Mouse (Mus musculus) fat pad, adult 2 months (tissue): Measurements from ENCODE around the gene Ablim1.

Experiments
- DNase-seq: peaks from one replicate; pipeline ENCODE4 v3.0.0-alpha.2; 2011; ENCODE audit warnings: low read depth, low spot score; ENCODE audit errors: extremely low read depth

The Ablim1 gene

GRCm38 (mm10) chr19:57131366-57131765, 183.4 kb downstream of the Ablim1 start:
- DNase-seq, result no peak

GRCm38 (mm10) chr19:57130591-57130990, 184.1 kb downstream of the Ablim1 start:
- no peak for DNase-seq

GRCm38 (mm10) chr19:57129729-57130128, 185.0 kb downstream of the Ablim1 start:
- DNase-seq, result no peak

- DNase-seq, result no peak
Observed at GRCm38 (mm10) chr19:57128037-57128436, 186.7 kb downstream of the Ablim1 start.

GRCm38 (mm10) chr19:57127523-57127922, 187.2 kb downstream of the Ablim1 start:
- DNase-seq, result no peak

GRCm38 (mm10) chr19:57126950-57127349, 187.8 kb downstream of the Ablim1 start:
- no peak for DNase-seq

GRCm38 (mm10) chr19:57124906-57125305, 189.8 kb downstream of the Ablim1 start:
- no peak for DNase-seq

- no peak for DNase-seq
Observed at GRCm38 (mm10) chr19:57124138-57124519, 190.6 kb downstream of the Ablim1 start.

GRCm38 (mm10) chr19:57123503-57124137, 191.1 kb downstream of the Ablim1 start:
- DNase-seq, result no peak

- DNase-seq, result no peak
Observed at GRCm38 (mm10) chr19:57122261-57122660, 192.5 kb downstream of the Ablim1 start.

- DNase-seq, result no peak
Observed at GRCm38 (mm10) chr19:57121036-57121435, 193.7 kb downstream of the Ablim1 start.

GRCm38 (mm10) chr19:57119661-57120060, 195.1 kb downstream of the Ablim1 start:
- DNase-seq, result no peak

- no peak for DNase-seq
Observed at GRCm38 (mm10) chr19:57118785-57119565, 195.7 kb downstream of the Ablim1 start.

- DNase-seq, result no peak
Observed at GRCm38 (mm10) chr19:57117751-57118150, 197.0 kb downstream of the Ablim1 start.

- no peak for DNase-seq
Observed at GRCm38 (mm10) chr19:57116871-57117501, 197.7 kb downstream of the Ablim1 start.

GRCm38 (mm10) chr19:57115670-57116069, 199.0 kb downstream of the Ablim1 start:
- DNase-seq, result no peak

GRCm38 (mm10) chr19:57114951-57115350, 199.8 kb downstream of the Ablim1 start:
- no peak for DNase-seq

GRCm38 (mm10) chr19:57113975-57114374, 200.7 kb downstream of the Ablim1 start:
- DNase-seq, result no peak

- DNase-seq, result no peak
Observed at GRCm38 (mm10) chr19:57112816-57113406, 201.8 kb downstream of the Ablim1 start.

GRCm38 (mm10) chr19:57112231-57112815, 202.4 kb downstream of the Ablim1 start:
- no peak for DNase-seq

- no peak for DNase-seq
Observed at GRCm38 (mm10) chr19:57111301-57111700, 203.4 kb downstream of the Ablim1 start.
